Mouse (Mus musculus) adrenal gland, adult 8-10 months (tissue): ENCODE measurements around the gene Serping1. TPM values are rescaled to one million over a fixed set of nuclear protein-coding genes. Genes with fewer than 3 reads are reported as not detected.

Experiments
- DNase-seq: peaks from one replicate; pipeline ENCODE4 v3.0.0; 2022
- total RNA-seq, 4 experiments: library from RNA; stranded (reverse); gene quantifications; 2 replicates each; pipeline ENCODE4 v1.2.4; 2022

Gene Serping1
- total RNA-seq, 4 experiments from 2014 or later, result 80.5 to 116 (median 91.7) TPM

DNA sequence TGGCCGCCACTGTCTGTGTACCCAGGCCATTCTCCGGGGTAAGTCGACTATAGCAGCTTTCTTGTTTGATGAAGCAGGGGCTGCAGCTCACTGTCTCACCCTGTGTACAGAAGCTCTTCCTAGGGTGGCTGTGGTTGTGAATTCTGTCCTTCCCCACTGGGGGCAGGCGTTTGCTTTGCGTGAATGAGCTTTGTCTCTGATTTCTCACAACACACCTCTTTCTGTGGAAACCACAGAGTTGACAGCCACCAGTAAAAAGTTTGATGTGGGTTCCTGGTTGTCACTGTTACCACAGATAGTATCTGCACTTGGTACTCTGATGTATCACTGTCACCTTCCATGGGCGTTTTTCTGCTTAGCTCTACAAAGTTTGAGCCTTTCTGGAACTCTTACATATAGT lies 4.0 kb upstream of the Serping1 start:
- no peak for DNase-seq

DNA sequence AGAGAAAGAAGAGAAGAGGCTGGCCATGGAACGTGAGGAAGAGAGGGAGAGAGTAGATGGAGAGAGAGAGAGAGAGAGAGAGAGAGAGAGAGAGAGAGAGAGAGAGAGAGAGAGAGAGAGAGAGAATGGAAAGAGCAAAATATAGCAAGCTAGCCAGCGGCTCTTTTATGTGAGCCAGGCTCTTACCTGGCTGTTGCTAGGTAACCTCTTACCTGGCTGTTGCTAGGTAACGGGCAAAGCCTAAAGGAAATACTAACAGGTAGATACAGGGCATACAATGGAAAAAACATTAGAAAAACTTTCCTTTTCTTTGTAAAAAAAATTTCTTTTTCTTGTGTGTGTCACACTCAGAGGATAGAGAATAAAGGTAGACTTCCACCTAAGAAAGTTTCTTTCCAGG lies 2.5 kb upstream of the Serping1 start:
- no peak for DNase-seq

GRCm38 (mm10) chr2:84775665-84776064 lies 421 bp upstream of the Serping1 start:
- DNase-seq, result no peak

DNA sequence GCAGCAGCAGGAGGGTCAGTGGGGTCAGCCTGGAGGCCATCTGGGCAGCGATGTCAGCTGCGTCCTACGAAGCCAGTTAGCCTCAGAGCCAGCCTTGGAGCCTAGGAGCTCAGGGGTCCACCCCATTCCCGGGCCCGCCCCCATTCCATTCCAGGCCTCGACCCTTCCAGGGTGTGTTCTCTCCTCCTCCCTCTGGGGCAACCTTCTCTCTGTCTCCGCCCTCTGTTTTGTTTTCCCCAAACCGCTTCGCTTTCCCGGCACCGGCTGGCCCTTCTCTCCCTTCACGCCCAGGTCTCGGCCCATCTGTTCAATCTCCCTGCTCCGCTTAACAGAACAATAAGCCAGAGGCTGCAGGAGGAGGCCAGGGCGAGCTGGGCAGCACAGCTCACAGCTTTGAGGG lies 493 bp downstream of the Serping1 start:
- DNase-seq, result peak; percentile 33

- no peak for DNase-seq
Observed at GRCm38 (mm10) chr2:84773195-84773594, 2.0 kb downstream of the Serping1 start.

GRCm38 (mm10) chr2:84772454-84772853 lies 2.8 kb downstream of the Serping1 start:
- no peak for DNase-seq

DNA sequence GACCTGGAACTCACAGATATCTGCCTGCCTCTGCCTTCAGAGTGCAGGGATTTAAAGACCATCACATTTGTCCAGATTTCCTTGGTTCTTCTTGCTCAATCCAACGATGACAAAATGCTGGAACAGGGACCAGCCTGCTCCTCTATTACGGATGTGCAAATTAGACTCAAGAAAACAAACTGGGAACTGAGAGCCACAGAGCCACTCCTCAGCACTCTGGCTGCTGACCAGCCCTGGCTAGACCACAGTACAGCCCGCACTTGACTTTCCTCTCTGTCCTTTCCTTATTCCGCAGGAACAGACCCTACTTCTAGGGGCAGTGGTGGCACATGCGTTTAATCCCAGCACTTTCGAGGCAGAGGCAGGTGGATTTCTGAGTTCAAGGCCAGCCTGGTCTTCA lies 4.7 kb downstream of the Serping1 start:
- DNase-seq, result no peak

GRCm38 (mm10) chr2:84762818-84763217 lies 12.4 kb downstream of the Serping1 start:
- DNase-seq, result no peak

- no peak for DNase-seq
Observed at GRCm38 (mm10) chr2:84762295-84762694, 12.9 kb downstream of the Serping1 start.

- DNase-seq, result no peak
Observed at GRCm38 (mm10) chr2:84761840-84762239, 13.4 kb downstream of the Serping1 start.

GRCm38 (mm10) chr2:84761309-84761708 lies 13.9 kb downstream of the Serping1 start:
- DNase-seq, result no peak

GRCm38 (mm10) chr2:84760777-84761176 lies 14.5 kb downstream of the Serping1 start:
- DNase-seq, result no peak

DNA sequence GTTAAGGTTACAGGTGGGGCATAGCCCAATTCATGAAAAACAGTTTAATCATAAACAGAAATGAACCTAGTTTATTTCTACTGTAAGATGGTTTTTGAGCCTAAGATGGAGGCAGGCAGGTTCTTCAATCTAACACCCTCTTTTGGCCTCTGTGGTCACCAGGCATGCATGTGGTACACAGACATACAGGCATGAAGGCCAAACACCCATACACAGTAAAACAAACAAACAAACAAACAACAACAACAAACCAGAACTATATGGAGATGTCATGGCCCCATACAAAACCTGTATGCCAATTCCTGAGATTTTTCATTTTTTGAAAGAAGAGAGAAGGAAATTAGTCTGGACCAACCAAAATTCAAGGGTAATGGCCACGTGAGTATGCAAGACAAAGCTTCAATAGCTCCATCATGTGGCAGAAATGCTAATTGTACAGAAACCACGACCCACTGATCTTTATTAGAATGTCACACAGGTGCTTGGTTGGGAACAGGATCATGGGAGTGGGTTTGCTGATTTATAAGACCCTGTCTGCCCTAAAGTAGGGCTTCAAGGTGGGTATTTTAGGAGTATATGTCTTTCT lies 16.6 kb downstream of the Serping1 start:
- DNase-seq, result no peak

DNA sequence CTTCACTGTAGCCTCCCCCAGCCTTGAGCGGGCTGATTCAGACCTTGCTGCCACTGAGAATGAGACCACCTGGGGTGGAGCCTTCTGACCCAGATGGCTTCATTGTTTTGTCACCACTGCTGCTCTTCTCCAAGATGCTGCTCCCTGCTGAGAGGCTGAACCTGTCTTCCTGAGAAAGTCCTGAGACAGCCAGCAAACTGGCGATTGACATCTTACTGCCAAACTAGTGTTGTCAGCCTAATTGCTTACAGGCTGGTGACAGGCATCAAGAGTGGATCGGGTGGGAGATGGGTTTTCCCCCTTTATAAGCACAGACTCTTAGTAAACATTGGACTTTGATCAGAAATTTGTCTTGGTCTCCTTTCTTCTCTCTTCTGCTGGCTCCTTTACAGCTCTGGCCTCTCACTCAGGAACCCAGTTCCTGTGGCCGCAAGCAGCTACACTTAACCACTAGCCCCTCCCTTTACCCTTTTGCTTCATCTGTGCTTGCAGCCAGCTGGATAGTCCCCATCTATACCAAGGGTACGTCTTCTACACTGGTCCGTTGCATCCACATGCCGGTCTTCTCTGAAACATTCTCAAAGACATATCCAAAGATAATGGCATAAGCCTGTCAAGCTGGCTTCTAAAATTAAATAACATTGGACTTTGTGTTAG lies 18.1 kb downstream of the Serping1 start:
- no peak for DNase-seq

DNA sequence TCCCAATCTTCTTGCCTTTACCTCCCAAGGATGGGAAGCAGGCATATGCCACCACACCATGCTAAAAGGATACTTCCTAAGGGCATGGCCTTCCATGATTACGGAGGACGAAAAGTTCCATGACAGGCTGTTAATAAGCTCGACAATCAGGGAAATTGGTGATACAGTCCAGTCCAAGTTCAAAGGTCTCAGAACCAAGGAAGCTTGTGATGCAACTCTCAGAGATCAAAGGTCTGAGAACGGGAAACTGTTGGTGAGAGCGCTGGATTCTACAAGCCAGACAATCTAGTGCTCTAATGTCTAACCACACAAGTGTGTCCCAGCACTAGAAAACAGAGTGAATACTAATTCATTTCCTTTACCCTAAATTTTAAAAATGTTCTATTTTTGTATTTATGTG lies 19.0 kb downstream of the Serping1 start:
- no peak for DNase-seq

- DNase-seq, result no peak
Observed at GRCm38 (mm10) chr2:84750115-84750514, 25.1 kb downstream of the Serping1 start.

DNA sequence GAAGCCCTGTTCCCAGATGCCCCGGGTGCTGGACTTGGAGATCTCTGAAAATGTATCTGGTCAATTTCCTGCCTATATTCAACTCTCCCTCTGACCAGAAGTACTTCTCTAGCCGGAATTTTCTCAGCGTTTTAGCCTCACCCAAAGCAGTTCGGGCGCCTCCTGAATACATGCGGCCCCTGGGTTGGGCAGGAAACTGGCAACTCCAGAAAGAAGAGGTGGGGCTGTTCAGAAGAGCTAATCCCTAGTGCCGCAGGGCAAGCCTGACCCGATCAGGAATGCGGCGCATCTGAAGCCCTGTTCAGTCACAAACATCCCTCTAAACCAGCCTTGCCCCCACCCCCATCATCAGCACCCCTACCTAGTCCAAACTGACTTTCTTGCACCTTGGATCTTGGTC lies 31.1 kb downstream of the Serping1 start:
- DNase-seq, result no peak

- DNase-seq, result peak; percentile 58
Observed at GRCm38 (mm10) chr2:84743561-84743960, 31.7 kb downstream of the Serping1 start, which contains the start of gene Gm19426. Gene Gm19426 (minus strand): TSS chr2:84743655.

DNA sequence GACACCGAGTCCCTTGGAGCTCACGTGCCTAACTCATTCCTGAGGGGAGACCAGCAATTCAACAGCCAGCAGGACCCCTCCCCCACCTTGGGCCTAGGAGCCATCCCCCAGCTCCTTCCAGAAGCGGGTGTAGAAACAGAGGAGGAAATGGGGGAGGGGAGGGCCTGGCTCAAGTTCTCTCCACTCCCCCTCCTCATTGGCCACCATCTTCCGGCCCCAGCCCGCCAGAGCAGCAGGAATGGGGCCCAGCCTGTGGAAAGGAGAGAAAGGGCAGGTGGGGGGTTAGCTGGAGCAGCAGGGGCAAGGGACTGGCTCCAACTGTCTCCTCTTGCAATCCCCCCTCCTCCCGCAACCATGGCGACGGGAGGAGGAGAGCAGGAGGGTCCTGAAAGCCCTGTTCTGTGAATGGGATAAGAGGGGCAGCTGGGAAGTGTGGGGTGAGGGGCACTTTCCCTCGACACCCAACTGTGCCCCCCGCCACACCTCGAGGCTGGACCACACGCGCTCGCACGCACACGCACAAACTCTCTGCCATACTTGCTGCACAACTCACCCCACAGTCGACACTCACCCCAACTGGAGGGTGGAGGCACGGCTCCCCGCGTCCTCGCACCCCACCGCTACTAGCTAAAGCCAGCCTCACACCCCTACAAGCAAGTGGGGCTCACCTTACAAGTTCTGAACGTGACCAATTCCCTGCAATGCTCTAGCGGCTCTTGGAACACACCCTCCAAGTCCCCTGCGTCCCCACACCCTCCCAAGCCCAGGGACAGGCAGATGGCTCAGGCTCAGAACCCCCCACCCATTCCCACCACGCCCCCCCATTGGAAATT lies 32.6 kb downstream of the Serping1 start:
- no peak for DNase-seq

GRCm38 (mm10) chr2:84741841-84742450 lies 33.3 kb downstream of the Serping1 start:
- no peak for DNase-seq

DNA sequence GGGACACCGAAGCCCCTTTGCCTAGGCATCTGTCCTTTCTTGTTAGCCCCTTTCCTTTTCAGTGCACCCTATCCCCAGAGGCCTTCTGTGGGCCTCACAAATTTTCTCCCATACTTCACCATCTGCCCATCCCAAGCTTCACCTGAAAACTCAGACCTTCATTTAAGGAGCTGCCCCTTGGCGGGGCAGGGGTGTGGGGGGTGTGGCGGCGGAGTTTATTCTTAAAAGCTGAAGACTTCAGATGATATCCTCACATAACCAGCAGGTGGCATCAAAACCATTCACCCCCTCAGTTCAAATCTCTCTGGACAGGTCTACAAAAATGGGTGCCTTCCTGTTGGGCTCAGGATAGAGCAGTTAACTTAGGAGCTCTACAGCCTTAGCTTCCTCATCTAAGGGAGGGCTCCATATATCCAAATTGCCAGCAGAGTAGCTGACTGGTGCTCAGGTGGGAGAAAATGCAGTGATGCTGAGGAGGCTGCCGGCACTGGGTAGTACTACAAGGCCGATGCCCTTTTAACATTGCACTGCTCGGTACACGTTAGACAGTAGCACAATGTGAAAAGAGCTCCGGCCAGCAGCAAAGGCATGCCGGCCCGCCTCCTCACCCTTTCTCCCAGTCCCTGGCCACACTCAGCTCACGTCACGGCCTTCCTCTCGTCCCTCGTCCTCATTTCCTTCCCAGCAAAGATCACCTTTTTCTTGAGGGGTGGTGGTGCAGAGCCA lies 34.5 kb downstream of the Serping1 start:
- no peak for DNase-seq

DNA sequence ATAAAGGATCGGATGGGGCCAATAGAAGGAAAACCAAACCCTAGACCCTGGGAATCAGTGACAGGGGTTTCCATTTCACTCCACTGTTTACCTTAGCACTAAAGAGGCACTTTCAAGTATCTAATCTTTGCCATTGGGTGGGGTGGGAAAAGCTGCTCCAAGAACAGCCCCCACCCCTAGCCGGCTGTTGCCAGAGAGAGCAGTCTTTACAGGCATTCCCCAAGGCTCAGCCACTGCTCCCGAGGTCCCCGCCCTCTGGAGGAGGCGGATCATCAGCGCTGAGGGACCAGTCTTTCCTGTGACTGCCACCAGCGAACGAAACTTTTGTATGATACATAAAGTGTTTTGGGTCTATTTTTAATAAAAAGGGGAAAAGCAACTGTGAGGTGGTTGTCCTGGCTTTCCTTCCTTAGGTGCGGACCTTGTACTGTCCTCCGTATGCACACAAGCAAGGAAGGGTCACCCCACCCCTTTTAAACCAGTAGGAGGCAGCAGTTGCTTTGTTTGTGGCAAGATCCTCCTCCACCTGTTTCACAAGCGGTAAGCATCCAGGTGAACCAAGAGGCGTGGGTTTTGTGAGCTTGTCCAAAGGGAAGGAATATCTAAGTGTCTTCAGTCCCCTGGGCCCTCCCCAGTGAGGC lies 36.9 kb downstream of the Serping1 start:
- no peak for DNase-seq
